Comparison of ENCODE assay signal across 8 mouse cellular contexts in the genomic region with DNA sequence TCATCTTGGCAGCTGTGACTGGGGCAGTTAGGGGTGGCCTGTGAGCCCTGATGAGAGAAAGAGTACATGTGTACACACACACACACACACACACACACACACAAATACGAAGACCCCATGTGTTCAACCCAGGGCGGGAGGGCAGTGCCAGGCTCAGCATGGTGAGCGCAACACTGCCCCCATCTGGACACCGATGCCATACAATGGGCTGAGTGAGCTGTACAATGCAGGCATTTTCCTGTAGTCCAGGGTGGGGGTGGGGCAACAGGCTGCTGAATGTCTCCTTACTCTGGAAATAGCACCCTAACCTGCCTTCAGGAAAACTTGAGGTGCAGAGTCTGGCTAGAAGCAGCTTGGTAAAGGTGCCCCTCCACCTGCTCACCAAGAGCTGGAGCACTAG. TPM values are rescaled to one million over a fixed set of nuclear protein-coding genes. Genes with fewer than 3 reads are reported as not detected.
DNase-seq lines count a peak whose midpoint lies in the region; ATAC-seq lines count a peak whose summit lies in the region.

No protein-coding gene starts in this region.

- H3K4me3 ChIP-seq in liver, embryonic 12.5 days, result no peak overlapping the region
- H3K4me3 ChIP-seq in hindbrain, embryonic 12.5 days, result no peak overlapping the region
- H3K4me3 ChIP-seq in limb, embryonic 11.5 days (ENCODE audit: low read depth, low read length), result no peak overlapping the region
- H3K4me3 ChIP-seq in neural tube, embryonic 11.5 days (ENCODE audit: low read depth, low read length), result no peak overlapping the region

- 30% methylated on average over 4 of the region's 4 CpGs for WGBS in liver, embryonic 12.5 days (ENCODE audit: insufficient replicate concordance)
- WGBS in hindbrain, embryonic 12.5 days, result 22% methylated on average over 4 of the region's 4 CpGs
- 50% methylated on average over 4 of the region's 4 CpGs for WGBS in limb, embryonic 11.5 days
- WGBS in neural tube, embryonic 11.5 days, result 37% methylated on average over 4 of the region's 4 CpGs

- no peak overlapping the region for H3K4me2 ChIP-seq in liver, embryonic 12.5 days
- H3K4me2 ChIP-seq in hindbrain, embryonic 12.5 days (replicated peaks), result 0 out of 2 replicates have a peak overlapping the region, but pooled peaks have one; percentile 15
- no peak overlapping the region for H3K4me2 ChIP-seq in limb, embryonic 11.5 days (ENCODE audit: low read depth, severe bottlenecking)
- no peak overlapping the region for H3K4me2 ChIP-seq in neural tube, embryonic 11.5 days (ENCODE audit: low read depth)

- no peaks in the 10 kb centered on the region for H3K27me3 ChIP-seq in liver, embryonic 12.5 days (replicated peaks)
- no peaks in the 10 kb centered on the region for H3K27me3 ChIP-seq in hindbrain, embryonic 12.5 days
- no peaks in the 10 kb centered on the region for H3K27me3 ChIP-seq in limb, embryonic 11.5 days (ENCODE audit: control insufficient read depth, insufficient read depth, low read length)
- H3K27me3 ChIP-seq in neural tube, embryonic 11.5 days (ENCODE audit: control insufficient read depth, insufficient read depth, low read length), result no peaks in the 10 kb centered on the region

- no peak overlapping the region for H3K27ac ChIP-seq in liver, embryonic 12.5 days
- H3K27ac ChIP-seq in hindbrain, embryonic 12.5 days, result no peak overlapping the region
- no peak overlapping the region for H3K27ac ChIP-seq in limb, embryonic 11.5 days (replicated peaks; ENCODE audit: low read depth, low read length)
- H3K27ac ChIP-seq in neural tube, embryonic 11.5 days (ENCODE audit: low read depth, low read length), result no peak overlapping the region

- peaks cover 33% of the 10 kb centered on the region for H3K36me3 ChIP-seq in liver, embryonic 12.5 days
- H3K36me3 ChIP-seq in hindbrain, embryonic 12.5 days, result peaks cover 44% of the 10 kb centered on the region
- peaks cover 25% of the 10 kb centered on the region for H3K36me3 ChIP-seq in limb, embryonic 11.5 days (ENCODE audit: control insufficient read depth, insufficient read depth, low read length)
- peaks cover 22% of the 10 kb centered on the region for H3K36me3 ChIP-seq in neural tube, embryonic 11.5 days (ENCODE audit: control insufficient read depth, insufficient read depth, low read length)

- no peaks in the 10 kb centered on the region for H3K9me3 ChIP-seq in liver, embryonic 12.5 days (replicated peaks)
- H3K9me3 ChIP-seq in hindbrain, embryonic 12.5 days (replicated peaks), result no peaks in the 10 kb centered on the region
- no peaks in the 10 kb centered on the region for H3K9me3 ChIP-seq in limb, embryonic 11.5 days (ENCODE audit: control insufficient read depth, low read length)
- no peaks in the 10 kb centered on the region for H3K9me3 ChIP-seq in neural tube, embryonic 11.5 days (ENCODE audit: control insufficient read depth, low read length)

- peaks cover 37% of the 10 kb centered on the region for H3K4me1 ChIP-seq in liver, embryonic 12.5 days
- H3K4me1 ChIP-seq in hindbrain, embryonic 12.5 days, result peaks cover 43% of the 10 kb centered on the region
- H3K4me1 ChIP-seq in limb, embryonic 11.5 days (ENCODE audit: control insufficient read depth, insufficient read depth, low read length), result peaks cover 10% of the 10 kb centered on the region
- H3K4me1 ChIP-seq in neural tube, embryonic 11.5 days (ENCODE audit: control insufficient read depth, insufficient read depth, low read length), result peaks cover 22% of the 10 kb centered on the region

- DNase-seq in liver, result peak; percentile 76
- DNase-seq in adrenal gland, adult 8-10 months, result peak; percentile 35
- peak; percentile 54 for DNase-seq in embryo, embryonic 11.5 days (ENCODE audit: low read depth, low spot score)
- peak; percentile 83 for DNase-seq in limb, embryonic 11.5 days (ENCODE audit: low spot score)
- DNase-seq in neural tube, embryonic 11.5 days (ENCODE audit: low spot score), result peak; percentile 84
- peak; percentile 73 for DNase-seq in thymus, postnatal 25 days

- no peak overlapping the region for H3K9ac ChIP-seq in liver, embryonic 12.5 days
- H3K9ac ChIP-seq in hindbrain, embryonic 12.5 days, result 0 out of 2 replicates have a peak overlapping the region, but pooled peaks have one; percentile 23
- H3K9ac ChIP-seq in limb, embryonic 11.5 days (ENCODE audit: low read length), result no peak overlapping the region
- H3K9ac ChIP-seq in neural tube, embryonic 11.5 days (ENCODE audit: low read length), result no peak overlapping the region

- no peak for ATAC-seq in liver, embryonic 12.5 days
- ATAC-seq in hindbrain, embryonic 12.5 days (ENCODE audit: low FRiP score), result no peak
- no peak; the same call in 1 of the 2 replicates for ATAC-seq in limb, embryonic 11.5 days (ENCODE audit: insufficient number of reproducible peaks, low FRiP score, low TSS enrichment, low read depth)
- ATAC-seq in neural tube, embryonic 11.5 days (ENCODE audit: insufficient read depth, low FRiP score, low TSS enrichment), result no peak

RNA-seq across cellular contexts. Expression of gene Llgl1, which starts 3.6 kb away (rescaled TPM):
- 20.2 and 22.1 TPM in 2 replicates for polyA plus RNA-seq in liver, embryonic 12.5 days (2016; fragmentation: Nextera tagmentation; extraction: Ambion mirVana)
- 10 to 100 TPM; 26.4 to 39.3 (median 32.0) TPM for total RNA-seq in adrenal gland, adult 8-10 months (2022)
- polyA plus RNA-seq in hindbrain, embryonic 12.5 days (2016; fragmentation: Nextera tagmentation; extraction: Ambion mirVana), result 106 and 113 TPM in 2 replicates
- polyA plus RNA-seq in limb, embryonic 11.5 days (2014; fragmentation: Nextera tagmentation; extraction: Ambion mirVana), result 98.5 and 102 TPM in 2 replicates
- polyA plus RNA-seq in neural tube, embryonic 11.5 days (2014; fragmentation: Nextera tagmentation; extraction: Ambion mirVana), result 98.5 and 111 TPM in 2 replicates

RNA-seq across cellular contexts. Expression of gene Flii, which starts 23.9 kb away (rescaled TPM):
- polyA plus RNA-seq in liver, embryonic 12.5 days (2016; fragmentation: Nextera tagmentation; extraction: Ambion mirVana), result 41.7 and 43.1 TPM in 2 replicates
- 100 to 1,000 TPM; 162 to 185 (median 177) TPM for total RNA-seq in adrenal gland, adult 8-10 months (2022)
- polyA plus RNA-seq in hindbrain, embryonic 12.5 days (2016; fragmentation: Nextera tagmentation; extraction: Ambion mirVana), result 75.5 and 76.7 TPM in 2 replicates
- polyA plus RNA-seq in limb, embryonic 11.5 days (2014; fragmentation: Nextera tagmentation; extraction: Ambion mirVana), result 60.0 and 65.5 TPM in 2 replicates
- polyA plus RNA-seq in neural tube, embryonic 11.5 days (2014; fragmentation: Nextera tagmentation; extraction: Ambion mirVana), result 66.4 and 75.1 TPM in 2 replicates

RNA-seq across cellular contexts. Expression of gene Mief2, which starts 25.1 kb away (rescaled TPM):
- 4.4 and 4.5 TPM in 2 replicates for polyA plus RNA-seq in liver, embryonic 12.5 days (2016; fragmentation: Nextera tagmentation; extraction: Ambion mirVana)
- total RNA-seq in adrenal gland, adult 8-10 months (2022), result 10 to 100 TPM; 36.9 to 41.2 (median 38.8) TPM
- 18.2 and 20.2 TPM in 2 replicates for polyA plus RNA-seq in hindbrain, embryonic 12.5 days (2016; fragmentation: Nextera tagmentation; extraction: Ambion mirVana)
- 15.0 and 15.6 TPM in 2 replicates for polyA plus RNA-seq in limb, embryonic 11.5 days (2014; fragmentation: Nextera tagmentation; extraction: Ambion mirVana)
- 16.7 and 19.0 TPM in 2 replicates for polyA plus RNA-seq in neural tube, embryonic 11.5 days (2014; fragmentation: Nextera tagmentation; extraction: Ambion mirVana)
